Mouse (Mus musculus): ENCODE measurements at regions not wholly inside any gene's neighbourhood (a gene's known extent, or its start where the extent isn't known, plus 50 kb on each side); places are given as distances from the start of the nearest gene placed in this dataset.

GRCm38 (mm10) chr3:131794056-131794455 is 229.5 kb downstream of the Papss1 start:
- Histone ChIP-seq H3K4me3 (ENCODE audit: insufficient read depth, low read length) (no peak overlapping the region), H3K4me1 (ENCODE audit: control insufficient read depth, insufficient read depth, low read length) (peaks cover 9% of the 10 kb centered on the region), H3K27ac (ENCODE audit: insufficient read depth, low read length) (peak overlapping the region; percentile 85)
- TF ChIP-seq CTCF (IDR thresholded peaks at IDR 0.05; ENCODE audit: borderline replicate concordance, insufficient read depth, low read length) = no peak
- no peak for TF ChIP-seq POLR2A (IDR thresholded peaks at IDR 0.05; ENCODE audit: low read depth, low read length)

GRCm38 (mm10) chr3:131795108-131796005 is 230.8 kb downstream of the Papss1 start:
- Histone ChIP-seq H3K27ac (ENCODE audit: insufficient read depth, low read length) (peak overlapping the region; percentile 69; the same call in 1 of the 2 replicates), H3K4me1 (ENCODE audit: control insufficient read depth, insufficient read depth, low read length) (peaks cover 9% of the 10 kb centered on the region), H3K4me3 (ENCODE audit: insufficient read depth, low read length) (no peak overlapping the region)
- TF ChIP-seq POLR2A (IDR thresholded peaks at IDR 0.05; ENCODE audit: low read depth, low read length) = no peak
- TF ChIP-seq CTCF (IDR thresholded peaks at IDR 0.05; ENCODE audit: borderline replicate concordance, insufficient read depth, low read length) = no peak

GRCm38 (mm10) chr3:131799774-131800173 is 235.2 kb downstream of the Papss1 start:
- no peak overlapping the region for H3K4me3 ChIP-seq (ENCODE audit: insufficient read depth, low read length)
- H3K4me1 ChIP-seq (ENCODE audit: control insufficient read depth, insufficient read depth, low read length) = peaks cover 13% of the 10 kb centered on the region
- H3K27ac ChIP-seq (ENCODE audit: insufficient read depth, low read length) = no peak overlapping the region; the same call in 1 of the 2 replicates
- TF ChIP-seq CTCF (IDR thresholded peaks at IDR 0.05; ENCODE audit: borderline replicate concordance, insufficient read depth, low read length) (no peak), POLR2A (IDR thresholded peaks at IDR 0.05; ENCODE audit: low read depth, low read length) (no peak)

GRCm38 (mm10) chr3:131801551-131801950 is 237.0 kb downstream of the Papss1 start:
- H3K4me1 ChIP-seq (ENCODE audit: control insufficient read depth, insufficient read depth, low read length) = peaks cover 13% of the 10 kb centered on the region
- no peak overlapping the region for H3K4me3 ChIP-seq (ENCODE audit: insufficient read depth, low read length)
- H3K27ac ChIP-seq (ENCODE audit: insufficient read depth, low read length) = no peak overlapping the region
- TF ChIP-seq CTCF (IDR thresholded peaks at IDR 0.05; ENCODE audit: borderline replicate concordance, insufficient read depth, low read length) (no peak), POLR2A (IDR thresholded peaks at IDR 0.05; ENCODE audit: low read depth, low read length) (no peak)

- Histone ChIP-seq H3K4me3 (ENCODE audit: insufficient read depth, low read length) (no peak overlapping the region), H3K4me1 (ENCODE audit: control insufficient read depth, insufficient read depth, low read length) (peaks cover 13% of the 10 kb centered on the region), H3K27ac (ENCODE audit: insufficient read depth, low read length) (peak overlapping the region; percentile 13; the same call in 1 of the 2 replicates)
- no peak for TF ChIP-seq CTCF (IDR thresholded peaks at IDR 0.05; ENCODE audit: borderline replicate concordance, insufficient read depth, low read length)
- TF ChIP-seq POLR2A (IDR thresholded peaks at IDR 0.05; ENCODE audit: low read depth, low read length) = no peak
These were observed 238.3 kb downstream of the Papss1 start for GRCm38 (mm10) chr3:131802841-131803240.

- H3K4me3 ChIP-seq (ENCODE audit: insufficient read depth, low read length) = no peak overlapping the region
- TF ChIP-seq POLR2A (IDR thresholded peaks at IDR 0.05; ENCODE audit: low read depth, low read length) (no peak), CTCF (IDR thresholded peaks at IDR 0.05; ENCODE audit: borderline replicate concordance, insufficient read depth, low read length) (no peak)
- H3K4me1 ChIP-seq (ENCODE audit: control insufficient read depth, insufficient read depth, low read length) = peaks cover 6% of the 10 kb centered on the region; the same call in 1 of the 2 replicates
- H3K27ac ChIP-seq (ENCODE audit: insufficient read depth, low read length) = 0 out of 2 replicates have a peak overlapping the region, but pooled peaks have one; percentile 68
These were observed 243.6 kb downstream of the Papss1 start for GRCm38 (mm10) chr3:131808127-131808526.

- no peak overlapping the region for H3K4me3 ChIP-seq (ENCODE audit: insufficient read depth, low read length)
- TF ChIP-seq POLR2A (IDR thresholded peaks at IDR 0.05; ENCODE audit: low read depth, low read length) = no peak
- TF ChIP-seq CTCF (IDR thresholded peaks at IDR 0.05; ENCODE audit: borderline replicate concordance, insufficient read depth, low read length) = no peak
- H3K27ac ChIP-seq (ENCODE audit: insufficient read depth, low read length) = no peak overlapping the region
- 0 out of 2 replicates have a peak, but pooled peaks cover 2% of the 10 kb centered on the region for H3K4me1 ChIP-seq (ENCODE audit: control insufficient read depth, insufficient read depth, low read length)
These were observed 248.4 kb downstream of the Papss1 start for GRCm38 (mm10) chr3:131812968-131813367.

- Histone ChIP-seq H3K4me1 (ENCODE audit: control insufficient read depth, insufficient read depth, low read length) (no peaks in the 10 kb centered on the region; the same call in 1 of the 2 replicates), H3K27ac (ENCODE audit: insufficient read depth, low read length) (no peak overlapping the region), H3K4me3 (ENCODE audit: insufficient read depth, low read length) (no peak overlapping the region)
- no peak for TF ChIP-seq CTCF (IDR thresholded peaks at IDR 0.05; ENCODE audit: borderline replicate concordance, insufficient read depth, low read length)
- no peak for TF ChIP-seq POLR2A (IDR thresholded peaks at IDR 0.05; ENCODE audit: low read depth, low read length)
These were observed 254.2 kb downstream of the Papss1 start for GRCm38 (mm10) chr3:131818806-131819205.

GRCm38 (mm10) chr3:131857442-131857841 is 227.7 kb upstream of the Dkk2 start:
- no peaks in the 10 kb centered on the region for H3K4me1 ChIP-seq (ENCODE audit: control insufficient read depth, insufficient read depth, low read length)
- TF ChIP-seq CTCF (IDR thresholded peaks at IDR 0.05; ENCODE audit: borderline replicate concordance, insufficient read depth, low read length) (no peak), POLR2A (IDR thresholded peaks at IDR 0.05; ENCODE audit: low read depth, low read length) (no peak)
- no peak overlapping the region for H3K27ac ChIP-seq (ENCODE audit: insufficient read depth, low read length)
- no peak overlapping the region for H3K4me3 ChIP-seq (ENCODE audit: insufficient read depth, low read length)

GRCm38 (mm10) chr3:131859083-131859482 is 226.0 kb upstream of the Dkk2 start:
- Histone ChIP-seq H3K27ac (ENCODE audit: insufficient read depth, low read length) (no peak overlapping the region), H3K4me1 (ENCODE audit: control insufficient read depth, insufficient read depth, low read length) (no peaks in the 10 kb centered on the region), H3K4me3 (ENCODE audit: insufficient read depth, low read length) (no peak overlapping the region)
- TF ChIP-seq POLR2A (IDR thresholded peaks at IDR 0.05; ENCODE audit: low read depth, low read length) (no peak), CTCF (IDR thresholded peaks at IDR 0.05; ENCODE audit: borderline replicate concordance, insufficient read depth, low read length) (no peak)

All from embryonic fibroblast, embryonic 13.5 days (primary cell).